Mouse (Mus musculus) T-helper 17 cell (primary cell): ENCODE data around the gene Wipi1.

Experiments used
- in situ Hi-C, 2 experiments: fragments of 300-600 bp; cut with MboI, MseI; formaldehyde crosslinking; loops; 1 replicate in 1 of 2; 2 replicates in 1 of 2; pipeline ENCODE4 v1.15.1; 2025; ENCODE audit warnings: high pct_unique_total_duplicates in 2 of 2

Gene Wipi1

GRCm38 (mm10) chr11:109544432-109544831 lies 67.3 kb downstream of the Wipi1 start:
- in situ Hi-C loops = no loop called here

GRCm38 (mm10) chr11:109543466-109543865 lies 68.3 kb downstream of the Wipi1 start:
- in situ Hi-C loops = no loop called here

- in situ Hi-C loops = no loop called here
These were observed 72.5 kb downstream of the Wipi1 start for GRCm38 (mm10) chr11:109539290-109539689.

GRCm38 (mm10) chr11:109536939-109537338 lies 74.8 kb downstream of the Wipi1 start:
- in situ Hi-C loops = no loop called here

- in situ Hi-C loops = no loop called here
These were observed 75.8 kb downstream of the Wipi1 start for GRCm38 (mm10) chr11:109535966-109536365.

GRCm38 (mm10) chr11:109530030-109530429 lies 81.7 kb downstream of the Wipi1 start:
- in situ Hi-C loops = no loop called here

- in situ Hi-C loops = no loop called here
These were observed 86.2 kb downstream of the Wipi1 start for GRCm38 (mm10) chr11:109525571-109525970.

- in situ Hi-C loops = no loop called here
These were observed 86.9 kb downstream of the Wipi1 start for GRCm38 (mm10) chr11:109524869-109525268.
